Mouse (Mus musculus) hindbrain, embryonic 13.5 days (tissue): ENCODE data around the gene Lcat. TPM values are rescaled to one million over a fixed set of nuclear protein-coding genes. Genes with fewer than 3 reads are reported as not detected.

Experiments
- ATAC-seq: fragments of 200-750 bp; cut with Nextera tagmentation; 2 replicates; pipeline ENCODE4 v1.8.0; 2017; ENCODE audit warnings: moderate TSS enrichment; ENCODE audit not compliant: low FRiP score
- H3K27ac ChIP-seq: fragments of 300-500 bp; sonication (generic); 2 replicates; pipeline ENCODE4 v1.5.1; 2015; ENCODE audit warnings: inconsistent platforms, mild to moderate bottlenecking, moderate library complexity
- H3K27me3 ChIP-seq: fragments of 300-500 bp; sonication (generic); 2 replicates; pipeline ENCODE4 v1.6.1; 2015; ENCODE audit warnings: mild to moderate bottlenecking, inconsistent platforms
- H3K36me3 ChIP-seq: fragments of 300-500 bp; sonication (generic); 2 replicates; pipeline ENCODE4 v1.6.1; 2015; ENCODE audit warnings: mild to moderate bottlenecking, inconsistent platforms
- H3K4me1 ChIP-seq: fragments of 300-500 bp; sonication (generic); replicated peaks from 2 replicates; pipeline ENCODE4 v1.6.1; 2015; ENCODE audit warnings: inconsistent platforms
- H3K4me2 ChIP-seq: fragments of 300-500 bp; sonication (generic); 2 replicates; pipeline ENCODE4 v1.6.1; 2015; ENCODE audit warnings: inconsistent platforms, mild to moderate bottlenecking, moderate library complexity
- H3K4me3 ChIP-seq: fragments of 300-500 bp; sonication (generic); 2 replicates; pipeline ENCODE4 v1.5.1; 2015; ENCODE audit warnings: mild to moderate bottlenecking, inconsistent platforms
- H3K9ac ChIP-seq: fragments of 300-500 bp; sonication (generic); 2 replicates; pipeline ENCODE4 v1.6.1; 2015; ENCODE audit warnings: mild to moderate bottlenecking, inconsistent platforms
- H3K9me3 ChIP-seq: fragments of 300-500 bp; sonication (generic); 2 replicates; pipeline ENCODE4 v1.6.1; 2016; ENCODE audit warnings: inconsistent platforms
- WGBS: fragments of 180-500 bp; shearing (Covaris S2); methylation state at CpG from one replicate; pipeline ENCODE4 v1.1.7; 2015; 5-methylcytosine and 5-hydroxymethylcytosine counted together
- microRNA-seq: library from miRNA; unstranded; fragments of <30 nt; microRNA quantifications from one replicate; pipeline ENCODE4, GENCODE M21; 2016
- polyA plus RNA-seq: library from polyadenylated mRNA; unstranded; fragments of >200 nt; fragmentation: Nextera tagmentation; extraction: Ambion mirVana; gene quantifications from 2 replicates; pipeline ENCODE4 v1.2.1, GENCODE M21; 2015

Gene Lcat
- polyA plus RNA-seq, 1 experiment from 2014 or later, result 0.90 TPM

DNA sequence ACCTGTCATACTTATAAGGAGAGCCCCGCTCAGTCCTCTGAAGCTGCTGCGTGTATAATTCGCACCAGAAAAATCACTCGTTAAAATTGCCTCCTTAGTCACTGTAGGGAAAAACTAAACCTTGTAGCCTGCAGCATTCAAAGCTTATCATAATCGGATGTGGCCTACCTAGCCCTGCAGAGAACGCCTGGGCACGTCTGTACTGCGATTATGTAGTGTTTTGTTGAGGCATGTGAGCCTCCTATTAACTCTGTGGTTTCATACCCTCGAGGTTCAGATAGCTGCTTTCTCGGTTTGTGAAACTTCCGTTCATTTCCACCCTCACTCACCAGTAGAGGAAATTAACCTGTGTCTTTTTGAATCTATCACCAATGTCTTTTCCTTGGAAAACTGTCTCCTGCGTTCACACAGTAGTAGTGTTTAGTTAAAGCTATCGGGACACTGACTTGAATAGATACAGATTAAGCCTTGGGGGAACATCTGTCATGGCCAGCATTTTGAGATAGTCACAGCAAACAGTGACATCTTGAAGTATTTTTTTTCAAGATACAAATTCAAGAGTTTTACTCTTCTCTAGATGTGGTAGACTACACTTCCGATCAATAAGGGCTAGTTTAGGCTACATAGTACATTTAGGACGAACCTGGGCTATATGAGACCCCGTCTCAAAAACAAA is 42.1 kb downstream of the Lcat start:
- Histone ChIP-seq H3K27me3 (no peaks in the 10 kb centered on the region), H3K36me3 (peaks cover 1% of the 10 kb centered on the region; the same call in 1 of the 2 replicates), H3K27ac (peak overlapping the region; percentile 90), H3K4me3 (peak overlapping the region; percentile 93), H3K9ac (peak overlapping the region; percentile 99), H3K4me2 (peak overlapping the region; percentile 90), H3K9me3 (no peaks in the 10 kb centered on the region), H3K4me1 (peaks cover 14% of the 10 kb centered on the region)
- ATAC-seq, result no peak
- WGBS, result 42% methylated on average over 16 of the region's 16 CpGs

DNA sequence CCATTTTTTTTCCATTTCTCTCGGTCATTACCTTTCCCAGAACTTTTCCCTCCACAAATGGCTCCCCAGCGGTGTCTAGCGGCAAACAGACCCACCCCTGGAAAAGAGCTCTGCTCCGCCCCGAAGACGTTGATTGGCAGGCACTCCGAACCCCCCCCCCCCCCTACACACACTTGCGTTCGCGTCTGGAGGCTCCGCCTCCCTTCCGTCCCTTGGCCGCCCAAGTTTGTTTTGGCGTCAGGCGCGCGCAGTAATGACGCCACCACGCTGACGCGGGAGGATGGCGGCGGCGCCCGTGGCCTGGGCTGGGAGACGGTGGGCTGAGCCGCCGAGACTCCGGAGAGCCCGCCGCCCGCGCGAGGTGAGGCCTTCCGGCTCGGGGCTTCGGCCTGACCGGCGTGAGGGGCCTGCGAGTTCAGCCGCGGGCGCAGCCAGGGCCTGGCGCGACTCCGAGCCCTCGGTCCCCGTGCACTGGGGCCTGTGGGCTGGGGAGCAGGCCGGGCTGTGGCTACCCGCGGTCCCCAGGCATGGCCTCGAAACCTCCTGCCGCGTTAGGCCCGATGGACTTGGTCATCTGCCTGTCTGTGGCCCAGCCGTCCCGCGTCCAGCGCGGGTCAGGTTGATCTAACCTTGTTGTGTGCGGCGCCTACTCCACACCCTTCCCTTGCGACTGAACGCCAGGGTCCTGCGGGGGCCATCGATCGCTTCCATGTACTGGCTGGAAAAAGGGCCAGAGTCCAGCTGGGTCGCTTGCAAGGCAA is 42.8 kb downstream of the Lcat start, which contains the start of gene Pskh1:
TSS of gene Pskh1 (plus strand) at position 262 of the 761 bp plus-strand sequence.
- Histone ChIP-seq H3K36me3 (peaks cover 6% of the 10 kb centered on the region; the same call in 1 of the 2 replicates), H3K9me3 (no peaks in the 10 kb centered on the region), H3K9ac (peak within 1 kb of the TSS; percentile 99), H3K27me3 (no peaks in the 10 kb centered on the region), H3K27ac (peak within 1 kb of the TSS; percentile 90), H3K4me1 (peaks cover 14% of the 10 kb centered on the region), H3K4me2 (peak within 1 kb of the TSS; percentile 90), H3K4me3 (peak within 1 kb of the TSS; percentile 93)
- WGBS, result under 1% methylated on average over 63 of the region's 68 CpGs
- peak; percentile 93 for ATAC-seq

- Histone ChIP-seq H3K36me3 (peaks cover 23% of the 10 kb centered on the region), H3K9me3 (no peaks in the 10 kb centered on the region), H3K4me2 (no peak overlapping the region), H3K27ac (no peak overlapping the region), H3K27me3 (no peaks in the 10 kb centered on the region), H3K4me3 (no peak overlapping the region), H3K9ac (no peak overlapping the region), H3K4me1 (peaks cover 24% of the 10 kb centered on the region)
- no peak for ATAC-seq
- 84% methylated on average over 9 of the region's 9 CpGs for WGBS
These were observed 45.2 kb downstream of the Lcat start for GRCm38 (mm10) chr8:105897801-105898480.

GRCm38 (mm10) chr8:105893339-105893738 is 49.8 kb downstream of the Lcat start, which contains the start of gene Nrn1l:
Gene Nrn1l (plus strand): TSS chr8:105893567.
- H3K27me3 ChIP-seq, result no peaks in the 10 kb centered on the region
- 0 out of 2 replicates have a peak within 1 kb of the TSS, but pooled peaks have one; percentile 26 for H3K4me2 ChIP-seq
- peaks cover 10% of the 10 kb centered on the region for H3K4me1 ChIP-seq
- WGBS, result 6% methylated on average over 11 of the region's 11 CpGs
- H3K27ac ChIP-seq, result peak within 1 kb of the TSS; percentile 62
- no peaks in the 10 kb centered on the region for H3K9me3 ChIP-seq
- H3K9ac ChIP-seq, result peak within 1 kb of the TSS; percentile 43
- peak within 1 kb of the TSS; percentile 7; the same call in 1 of the 2 replicates for H3K4me3 ChIP-seq
- peaks cover 69% of the 10 kb centered on the region for H3K36me3 ChIP-seq
- peak; percentile 81 for ATAC-seq

DNA sequence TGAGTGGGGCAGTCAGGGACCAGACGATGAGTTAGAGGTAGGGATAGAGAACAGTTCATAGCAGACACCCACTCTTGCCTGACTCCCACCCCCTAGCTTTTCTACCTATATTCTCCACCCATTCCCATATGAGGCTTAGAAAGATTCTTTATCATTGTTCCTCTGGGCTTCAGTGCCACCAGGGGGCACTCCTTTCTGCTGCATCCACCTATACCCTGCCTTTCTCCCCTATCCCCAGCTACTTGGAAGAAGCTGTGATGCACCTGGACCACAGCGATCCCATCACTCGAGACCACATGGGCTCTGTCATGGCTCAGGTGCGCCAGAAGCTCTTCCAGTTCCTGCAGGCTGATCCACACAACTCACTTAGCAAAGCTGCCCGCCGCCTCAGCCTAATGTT is 50.8 kb downstream of the Lcat start:
- no peak overlapping the region for H3K4me2 ChIP-seq
- ATAC-seq, result no peak; the same call in 1 of the 2 replicates
- no peaks in the 10 kb centered on the region for H3K9me3 ChIP-seq
- H3K27ac ChIP-seq, result no peak overlapping the region
- 87% methylated on average over 6 of the region's 6 CpGs for WGBS
- peaks cover 10% of the 10 kb centered on the region for H3K4me1 ChIP-seq
- H3K9ac ChIP-seq, result no peak overlapping the region
- H3K4me3 ChIP-seq, result no peak overlapping the region
- H3K36me3 ChIP-seq, result peaks cover 78% of the 10 kb centered on the region
- H3K27me3 ChIP-seq, result no peaks in the 10 kb centered on the region

GRCm38 (mm10) chr8:105890870-105891269 is 52.3 kb downstream of the Lcat start:
- peaks cover 90% of the 10 kb centered on the region for H3K36me3 ChIP-seq
- H3K9me3 ChIP-seq, result no peaks in the 10 kb centered on the region
- H3K4me3 ChIP-seq, result no peak overlapping the region
- peaks cover 10% of the 10 kb centered on the region for H3K4me1 ChIP-seq
- no peak overlapping the region for H3K4me2 ChIP-seq
- no peaks in the 10 kb centered on the region for H3K27me3 ChIP-seq
- no peak overlapping the region for H3K27ac ChIP-seq
- ATAC-seq, result no peak
- H3K9ac ChIP-seq, result no peak overlapping the region
- WGBS, result 94% methylated on average over 6 of the region's 6 CpGs

DNA sequence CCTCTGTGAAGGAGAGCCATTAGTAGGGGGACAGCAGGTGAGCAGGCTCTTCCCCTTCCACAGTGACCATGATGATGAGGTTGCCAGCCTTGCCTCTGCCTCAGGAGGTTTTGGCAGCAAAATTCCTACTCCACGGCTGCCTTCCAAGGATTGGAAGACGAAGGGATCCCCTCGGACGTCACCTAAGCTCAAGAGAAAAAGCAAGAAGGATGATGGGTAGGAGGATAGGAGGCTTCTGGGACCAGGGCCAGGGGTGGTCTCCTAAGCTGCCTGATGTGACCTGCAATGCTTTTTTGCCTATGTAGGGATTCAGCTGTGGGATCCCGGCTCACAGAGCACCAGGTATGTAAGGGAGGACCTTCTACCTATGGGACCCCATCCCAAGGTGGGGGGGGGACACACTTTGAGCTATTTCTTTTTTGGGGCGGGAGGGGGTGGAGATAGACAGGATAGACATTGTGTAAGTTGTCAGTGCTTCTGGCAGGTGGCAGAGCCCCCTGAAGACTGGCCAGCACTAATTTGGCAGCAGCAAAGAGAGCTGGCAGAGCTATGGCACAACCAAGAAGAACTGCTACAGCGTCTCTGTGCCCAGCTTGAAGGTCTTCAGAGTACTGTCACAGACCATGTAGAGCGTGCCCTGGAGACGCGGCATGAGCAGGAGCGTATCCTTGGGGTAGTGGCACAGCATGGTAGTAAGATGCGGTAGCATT is 53.3 kb downstream of the Lcat start:
- Histone ChIP-seq H3K9me3 (no peaks in the 10 kb centered on the region), H3K4me3 (no peak overlapping the region), H3K4me2 (no peak overlapping the region), H3K4me1 (peaks cover 10% of the 10 kb centered on the region), H3K9ac (no peak overlapping the region), H3K36me3 (peaks cover 92% of the 10 kb centered on the region), H3K27me3 (no peaks in the 10 kb centered on the region), H3K27ac (no peak overlapping the region)
- no peak for ATAC-seq
- 94% methylated on average over 12 of the region's 12 CpGs for WGBS

Small RNAs within 50 kb of the gene (microRNA-seq; reads per million reads assigned to microRNA genes)
- not detected for gene Mir7074

Other genes starting within 250 kb of the Lcat start
- 93.0 and 95.2 TPM in 2 replicates for gene Acd, start 242.3 kb downstream of the Lcat start, polyA plus RNA-seq
- gene Pard6a, start 242.2 kb downstream of the Lcat start, polyA plus RNA-seq, result 45.4 and 47.7 TPM in 2 replicates
- 0.16 and 0.28 TPM in 2 replicates for gene 4933405L10Rik, start 235.7 kb downstream of the Lcat start, polyA plus RNA-seq
- gene Enkd1, start 235.2 kb downstream of the Lcat start, polyA plus RNA-seq, result 12.8 TPM in 2 replicates
- gene Gfod2, start 184.7 kb downstream of the Lcat start, polyA plus RNA-seq, result 90.7 and 94.2 TPM in 2 replicates
- gene Ranbp10, start 116.0 kb downstream of the Lcat start, polyA plus RNA-seq, result 11.5 and 14.3 TPM in 2 replicates
- gene Tsnaxip1, start 115.7 kb downstream of the Lcat start, polyA plus RNA-seq, result 0.80 and 1.6 TPM in 2 replicates
- 59.7 and 61.1 TPM in 2 replicates for gene Cenpt, start 90.1 kb downstream of the Lcat start, polyA plus RNA-seq
- gene Thap11, start 88.2 kb downstream of the Lcat start, polyA plus RNA-seq, result 58.7 and 60.6 TPM in 2 replicates
- gene Nutf2, start 82.8 kb downstream of the Lcat start, polyA plus RNA-seq, result 186 and 205 TPM in 2 replicates
- gene Edc4, start 62.5 kb downstream of the Lcat start, polyA plus RNA-seq, result 49.3 and 50.3 TPM in 2 replicates
- 0.88 and 0.94 TPM in 2 replicates for gene Nrn1l, start 49.8 kb downstream of the Lcat start, polyA plus RNA-seq
- gene Pskh1, start 42.9 kb downstream of the Lcat start, polyA plus RNA-seq, result 12.4 and 13.1 TPM in 2 replicates
- gene Ctrl, start 9.5 kb downstream of the Lcat start, polyA plus RNA-seq, result 2.8 and 4.0 TPM in 2 replicates
- gene Psmb10, start 4.9 kb downstream of the Lcat start, polyA plus RNA-seq, result 40.3 and 46.9 TPM in 2 replicates
- gene Slc12a4, start 22.7 kb upstream of the Lcat start, polyA plus RNA-seq, result 7.9 and 8.9 TPM in 2 replicates
- gene Dpep3, start 36.0 kb upstream of the Lcat start, polyA plus RNA-seq, result not detected in 2 replicates
- 23.3 and 23.6 TPM in 2 replicates for gene Dus2, start 48.0 kb upstream of the Lcat start, polyA plus RNA-seq
- 0.23 TPM in 1 of 2 replicates, not detected in the other for gene Dpep2nb, start 62.6 kb upstream of the Lcat start, polyA plus RNA-seq
- 21.4 and 22.5 TPM in 2 replicates for gene Ddx28, start 68.5 kb upstream of the Lcat start, polyA plus RNA-seq
- gene Nfatc3, start 115.5 kb upstream of the Lcat start, polyA plus RNA-seq, result 4.1 and 4.7 TPM in 2 replicates
- 0.14 and 0.26 TPM in 2 replicates for gene Esrp2, start 193.6 kb upstream of the Lcat start, polyA plus RNA-seq
- gene Pla2g15, start 207.0 kb upstream of the Lcat start, polyA plus RNA-seq, result 20.0 and 22.3 TPM in 2 replicates
- gene Slc7a6, start 225.5 kb upstream of the Lcat start, polyA plus RNA-seq, result 66.4 and 71.4 TPM in 2 replicates